Mouse (Mus musculus) adrenal gland, postnatal 0 days (tissue): Measurements from ENCODE around the gene Ltb. TPM values are rescaled to one million over a fixed set of nuclear protein-coding genes. Genes with fewer than 3 reads are reported as not detected.

Experiments
- microRNA-seq: library from miRNA; unstranded; fragments of <30 nt; microRNA quantifications from one replicate; pipeline ENCODE4, GENCODE M21; 2016; ENCODE audit warnings: borderline replicate concordance; ENCODE audit not compliant: insufficient number of aligned reads
- polyA plus RNA-seq: library from polyadenylated mRNA; unstranded; fragments of >200 nt; fragmentation: Nextera tagmentation; extraction: Ambion mirVana; gene quantifications from 2 replicates; pipeline ENCODE4 v1.2.1, GENCODE M21; 2015

The Ltb gene
- 2.1 and 4.4 TPM in 2 replicates for polyA plus RNA-seq

GRCm38 (mm10) chr17:35193881-35194843 lies at the start of gene Ltb:
TSS of gene Ltb (plus strand) at chr17:35194439.

DNA sequence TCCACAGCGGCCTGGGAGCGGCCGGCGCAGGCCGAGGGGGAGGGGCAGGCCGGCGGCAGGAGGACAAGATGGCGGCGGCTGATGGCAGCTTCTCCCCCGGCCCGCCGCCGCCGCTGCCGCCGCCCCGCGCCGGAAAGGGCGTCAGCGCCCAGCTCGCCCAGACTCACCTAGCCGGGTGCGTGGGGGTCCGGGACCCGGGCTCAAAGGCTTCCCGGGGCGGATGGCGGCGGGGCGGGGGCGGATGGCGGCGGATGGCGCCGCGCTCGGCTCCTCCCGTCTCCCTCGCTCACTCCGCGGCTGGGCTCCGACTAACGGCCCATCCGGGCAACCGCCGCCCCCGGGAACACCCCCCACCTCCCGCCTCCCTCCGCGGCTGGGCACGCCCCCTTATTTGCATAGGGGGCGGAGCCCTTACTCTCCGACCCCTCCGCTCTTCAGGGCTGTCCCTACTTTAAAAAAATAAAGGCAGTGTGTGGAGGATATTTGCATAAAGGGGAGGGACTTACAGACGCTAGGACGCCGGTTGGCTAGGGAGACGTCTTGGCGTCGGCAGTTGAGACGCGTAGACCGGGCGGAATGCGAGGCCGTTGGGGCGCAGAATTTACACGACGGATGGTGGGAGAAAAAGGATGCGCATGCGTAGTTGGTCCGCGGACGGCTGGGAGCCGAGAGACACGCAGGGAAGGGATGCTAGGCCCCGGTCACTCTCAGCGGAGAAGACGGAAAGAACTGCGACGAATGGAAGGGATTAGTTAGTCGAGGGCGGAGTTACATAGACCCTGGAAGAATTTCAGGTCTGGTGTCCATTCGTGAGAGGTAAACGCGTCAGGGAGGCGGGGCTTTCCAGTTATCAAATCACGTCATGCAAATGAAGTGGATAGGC lies 29.4 kb upstream of the Ltb start, which contains the start of gene Prrc2a:
TSS of gene Prrc2a (minus strand) at position 330 of the 883 bp plus-strand sequence.

DNA sequence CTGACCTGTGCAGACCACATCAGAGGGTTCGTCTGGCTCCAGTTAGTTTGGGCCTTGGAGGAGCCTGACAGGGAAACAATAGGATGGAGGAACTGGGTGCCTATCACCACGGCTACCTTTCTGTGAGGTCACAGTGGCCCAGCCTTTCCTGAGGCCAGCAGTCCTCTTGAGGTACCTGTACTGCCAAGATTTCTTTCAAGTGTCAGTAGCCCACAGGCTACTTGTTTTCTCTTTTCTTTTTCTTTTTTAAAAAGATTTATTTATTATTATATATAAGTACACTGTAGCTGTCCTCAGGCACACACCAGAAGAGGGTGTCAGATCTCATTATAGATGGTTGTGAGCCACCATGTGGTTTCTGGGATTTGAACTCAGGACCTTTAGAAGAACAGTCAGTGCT lies 18.3 kb upstream of the Ltb start, which contains the start of gene Aif1:
TSS of gene Aif1 (minus strand) at position 101 of the 400 bp plus-strand sequence.

DNA sequence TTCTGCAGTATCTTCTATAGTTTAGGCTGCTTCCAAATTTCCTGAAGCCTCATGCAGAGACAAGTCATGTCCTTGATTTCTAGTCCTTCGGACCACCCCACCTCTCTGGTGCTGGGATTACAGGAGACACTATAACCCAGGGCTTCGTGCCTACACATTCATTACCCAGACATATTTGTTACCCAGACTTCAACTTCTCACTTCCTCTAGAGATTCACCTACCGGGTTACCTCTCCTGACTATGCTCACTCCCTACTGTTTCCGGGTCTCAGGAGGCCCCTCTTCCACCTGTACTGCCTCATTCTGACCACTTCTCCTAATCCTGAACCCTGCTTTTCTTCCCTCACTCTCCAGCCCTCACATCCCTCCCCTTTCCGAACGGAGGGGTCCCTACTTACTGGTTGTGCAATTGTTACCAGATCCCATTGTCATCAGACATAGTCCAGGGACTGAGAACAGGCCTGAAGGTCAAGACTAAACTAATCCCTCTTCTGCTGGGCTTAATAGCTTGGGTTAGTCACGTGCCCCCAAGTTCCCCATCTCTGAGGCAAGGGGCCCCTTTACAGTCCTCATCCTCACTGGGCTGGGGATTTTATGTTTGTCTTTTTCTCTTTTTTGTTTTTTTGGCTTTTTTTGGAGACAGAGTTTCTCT lies 6.2 kb upstream of the Ltb start, which contains the start of gene Lst1:
TSS of gene Lst1 (minus strand) at position 481 of the 652 bp plus-strand sequence.

DNA sequence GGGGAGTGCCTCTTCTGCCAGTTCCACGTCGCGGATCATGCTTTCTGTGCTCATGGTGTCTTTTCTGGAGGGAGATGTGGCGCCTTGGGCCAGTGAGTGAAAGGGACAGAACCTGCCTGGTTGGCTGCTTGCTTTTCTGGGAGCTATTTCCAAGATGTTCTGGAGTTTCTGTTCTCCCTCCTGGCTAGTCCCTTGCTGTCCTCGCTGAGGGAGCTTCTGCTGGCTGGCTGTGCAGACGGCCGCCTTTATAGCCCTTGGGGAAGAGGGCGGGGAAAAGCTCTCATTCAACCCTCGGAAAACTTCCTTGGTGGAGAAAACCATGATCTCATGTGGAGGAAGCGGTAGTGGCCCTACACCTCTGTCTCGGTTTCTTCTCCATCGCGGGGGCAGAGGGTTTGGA lies 7.5 kb downstream of the Ltb start, which contains the start of gene Tnf:
TSS of gene Tnf (minus strand) at position 221 of the 400 bp plus-strand sequence.

DNA sequence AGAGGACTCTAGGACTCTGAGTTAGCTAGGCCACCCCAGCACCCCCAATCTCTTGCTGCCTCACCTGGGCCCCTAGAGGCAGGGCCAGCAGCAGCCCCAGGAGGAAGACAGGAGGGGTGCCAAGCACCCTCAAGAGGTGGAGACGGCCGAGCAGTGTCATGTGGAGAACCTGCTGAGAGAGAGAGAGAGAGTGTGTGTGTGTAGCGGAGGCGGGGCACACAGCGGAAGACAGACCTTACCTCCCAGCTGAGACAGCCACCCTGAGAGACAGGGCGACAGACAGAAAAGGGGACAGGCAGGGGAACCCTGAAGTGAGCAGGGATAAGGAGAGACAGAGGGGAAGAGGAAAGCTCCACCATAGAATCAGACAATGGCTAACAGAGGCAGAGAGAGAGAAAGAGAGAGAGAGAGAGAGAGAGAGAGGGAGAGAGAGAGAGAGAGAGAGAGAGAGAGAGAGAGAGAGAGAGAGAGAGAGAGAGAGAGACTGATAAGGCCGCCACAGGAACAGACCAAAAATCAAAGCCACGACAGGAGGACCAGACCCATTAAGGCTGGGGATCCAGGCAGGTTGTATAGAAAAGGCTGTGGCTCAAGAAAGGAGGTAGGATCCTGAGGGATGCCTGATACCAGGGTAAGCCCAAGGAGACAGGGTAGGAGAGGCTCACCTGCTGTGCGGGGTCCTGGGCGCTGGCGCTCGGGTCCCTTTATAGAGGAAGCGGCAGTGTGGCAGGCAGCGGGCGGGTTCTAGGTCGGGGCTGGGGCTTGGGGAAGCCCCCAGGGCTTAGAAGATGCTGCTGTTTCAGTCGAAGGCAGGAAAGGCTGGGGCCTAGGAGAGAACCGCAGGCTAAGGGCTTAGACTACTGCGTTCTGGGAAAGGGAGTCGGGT lies 10.5 kb downstream of the Ltb start, which contains the start of gene Lta:
TSS of gene Lta (minus strand) at position 858 of the 886 bp plus-strand sequence.

GRCm38 (mm10) chr17:35220156-35220952 lies 26.1 kb downstream of the Ltb start, which contains the start of gene Gm16181:
TSS of gene Gm16181 (plus strand) at chr17:35220834.

GRCm38 (mm10) chr17:35233114-35233980 lies 39.1 kb downstream of the Ltb start, which contains the start of gene Atp6v1g2:
TSS of gene Atp6v1g2 (plus strand) at chr17:35233660.

DNA sequence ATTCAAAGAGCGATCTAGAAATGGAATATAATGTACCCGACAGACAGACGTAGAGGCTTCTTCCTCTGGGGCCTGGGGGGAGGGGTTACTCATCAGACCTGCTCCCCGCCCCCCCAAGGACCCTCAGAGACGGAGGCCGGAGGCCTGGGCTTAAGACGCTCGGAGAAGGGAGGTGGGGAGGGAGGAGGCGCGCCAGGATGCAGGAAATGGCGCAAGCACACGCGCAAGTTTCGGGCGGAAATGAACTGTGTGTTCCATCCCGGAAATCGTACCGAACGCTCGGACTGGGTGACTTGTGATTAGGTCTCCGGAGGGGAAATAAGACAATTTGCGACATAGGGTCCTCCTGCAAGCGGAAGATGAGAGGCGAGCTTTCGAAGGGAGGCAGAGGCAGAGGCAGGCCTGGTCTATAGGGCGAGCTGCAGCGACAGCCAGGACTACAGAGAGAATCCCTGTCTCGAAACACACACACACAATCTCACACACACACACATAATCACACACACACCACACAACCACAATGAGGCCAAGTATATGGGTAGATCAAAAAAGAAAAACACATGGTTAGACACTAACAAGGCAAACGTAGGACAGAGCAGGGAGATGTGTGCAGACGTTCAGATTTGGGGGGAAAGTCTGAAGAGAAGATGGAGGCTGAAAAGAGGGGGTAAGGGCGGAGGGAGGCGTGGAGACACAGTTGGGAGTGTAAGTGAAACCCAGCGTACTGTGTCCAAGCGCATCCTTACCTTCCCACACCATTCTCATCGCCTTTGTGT lies 41.6 kb downstream of the Ltb start, which contains the start of gene Nfkbil1:
TSS of gene Nfkbil1 (minus strand) at position 179 of the 776 bp plus-strand sequence.

DNA sequence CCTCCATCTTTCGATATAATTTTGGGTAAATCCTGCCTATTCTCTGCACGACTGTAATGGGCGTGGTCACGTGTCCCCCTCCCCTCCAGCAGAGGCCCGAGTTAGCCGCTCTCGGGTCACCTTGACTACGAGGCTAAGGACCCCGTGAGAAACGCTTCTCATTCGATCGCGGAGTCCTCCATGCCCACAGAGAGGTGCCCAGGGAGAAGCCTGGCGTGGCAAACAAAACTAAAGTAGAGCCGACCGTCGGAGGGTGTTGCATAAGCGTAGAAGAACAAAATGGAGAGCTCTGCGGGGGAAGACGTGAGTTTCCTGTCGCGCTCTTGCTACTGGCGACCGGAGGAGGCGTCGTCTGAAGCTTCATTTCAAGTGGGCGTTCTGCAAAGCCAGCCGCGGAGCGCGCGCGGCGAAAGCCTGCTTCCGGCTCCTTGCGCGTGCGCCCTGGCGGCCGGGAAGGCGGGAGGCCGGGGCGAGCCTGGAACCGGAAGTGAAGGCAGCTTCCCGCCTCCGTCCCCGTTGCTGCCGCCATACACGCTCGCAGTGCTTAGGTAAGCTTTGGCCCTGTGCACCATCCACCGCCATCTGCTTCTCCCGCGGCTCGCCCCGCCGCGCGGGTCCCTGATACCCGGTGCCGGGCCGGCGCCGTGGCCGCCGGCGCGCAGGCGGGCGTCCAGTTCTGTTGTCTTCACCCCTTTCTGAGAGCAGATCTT lies 47.2 kb downstream of the Ltb start, which contains the start of gene Ddx39b:
TSS of gene Ddx39b (plus strand) at position 442 of the 710 bp plus-strand sequence.

Small RNA genes within 50 kb of the gene (microRNA-seq; reads per million reads assigned to microRNA genes)
- gene Mir6973a (not detected), gene Mir6974 (not detected), gene Mir6975 (not detected)

Other genes starting within 250 kb of the Ltb start
- 1.4 and 1.6 TPM in 2 replicates for gene Hspa1b, start 235.2 kb upstream of the Ltb start, polyA plus RNA-seq
- gene Gm20481, start 224.5 kb upstream of the Ltb start, polyA plus RNA-seq = not detected in 2 replicates
- 11.8 and 21.4 TPM in 2 replicates for gene Hspa1a, start 222.3 kb upstream of the Ltb start, polyA plus RNA-seq
- 0.11 and 0.17 TPM in 2 replicates for gene Hspa1l, start 221.7 kb upstream of the Ltb start, polyA plus RNA-seq
- gene Lsm2, start 212.6 kb upstream of the Ltb start, polyA plus RNA-seq = 62.8 and 87.8 TPM in 2 replicates
- 31.9 and 37.8 TPM in 2 replicates for gene Vars, start 193.5 kb upstream of the Ltb start, polyA plus RNA-seq
- gene Vwa7, start 177.9 kb upstream of the Ltb start, polyA plus RNA-seq = 0.21 and 0.35 TPM in 2 replicates
- gene Sapcd1, start 166.4 kb upstream of the Ltb start, polyA plus RNA-seq = 4.2 and 6.4 TPM in 2 replicates
- gene Msh5, start 147.7 kb upstream of the Ltb start, polyA plus RNA-seq = 2.5 and 3.4 TPM in 2 replicates
- gene Clic1, start 144.5 kb upstream of the Ltb start, polyA plus RNA-seq = 309 and 357 TPM in 2 replicates
- gene Ddah2, start 135.4 kb upstream of the Ltb start, polyA plus RNA-seq = 134 and 219 TPM in 2 replicates
- gene Ly6g6c, start 129.1 kb upstream of the Ltb start, polyA plus RNA-seq = 0.19 and 0.61 TPM in 2 replicates
- gene Mpig6b, start 128.3 kb upstream of the Ltb start, polyA plus RNA-seq = 0.55 and 0.69 TPM in 2 replicates
- gene Ly6g6e, start 117.5 kb upstream of the Ltb start, polyA plus RNA-seq = 0.12 and 0.55 TPM in 2 replicates
- 1.4 and 2.1 TPM in 2 replicates for gene Ly6g6d, start 116.4 kb upstream of the Ltb start, polyA plus RNA-seq
- gene Ly6g6f, start 108.8 kb upstream of the Ltb start, polyA plus RNA-seq = 0.22 and 0.73 TPM in 2 replicates
- gene Abhd16a, start 105.2 kb upstream of the Ltb start, polyA plus RNA-seq = 94.1 and 104 TPM in 2 replicates
- not detected in 2 replicates for gene Ly6g5c, start 86.2 kb upstream of the Ltb start, polyA plus RNA-seq
- gene Ly6g5b, start 79.0 kb upstream of the Ltb start, polyA plus RNA-seq = 0.30 and 0.47 TPM in 2 replicates
- gene Gpank1, start 73.0 kb upstream of the Ltb start, polyA plus RNA-seq = 14.4 and 16.6 TPM in 2 replicates
- 161 and 223 TPM in 2 replicates for gene Csnk2b, start 72.4 kb upstream of the Ltb start, polyA plus RNA-seq
- 8.9 and 11.5 TPM in 2 replicates for gene D17H6S53E, start 68.1 kb upstream of the Ltb start, polyA plus RNA-seq
- gene Apom, start 62.4 kb upstream of the Ltb start, polyA plus RNA-seq = 26.8 and 40.5 TPM in 2 replicates
- gene Bag6, start 59.3 kb upstream of the Ltb start, polyA plus RNA-seq = 40.7 and 47.0 TPM in 2 replicates
- gene Prrc2a, start 29.5 kb upstream of the Ltb start, polyA plus RNA-seq = 64.0 and 83.9 TPM in 2 replicates
- gene Aif1, start 18.4 kb upstream of the Ltb start, polyA plus RNA-seq = 28.3 and 48.7 TPM in 2 replicates
- gene Lst1, start 6.0 kb upstream of the Ltb start, polyA plus RNA-seq = 25.5 and 35.9 TPM in 2 replicates
- gene Tnf, start 7.6 kb downstream of the Ltb start, polyA plus RNA-seq = 0.26 and 0.39 TPM in 2 replicates
- 0.09 and 0.25 TPM in 2 replicates for gene Lta, start 10.9 kb downstream of the Ltb start, polyA plus RNA-seq
- 0.37 TPM in 1 of 2 replicates, not detected in the other for gene Gm16181, start 26.4 kb downstream of the Ltb start, polyA plus RNA-seq
- gene Atp6v1g2, start 39.2 kb downstream of the Ltb start, polyA plus RNA-seq = 9.4 and 13.5 TPM in 2 replicates
- gene Nfkbil1, start 41.4 kb downstream of the Ltb start, polyA plus RNA-seq = 15.2 and 18.3 TPM in 2 replicates
- gene Ddx39b, start 47.3 kb downstream of the Ltb start, polyA plus RNA-seq = 140 and 197 TPM in 2 replicates
- gene H2-D1, start 68.3 kb downstream of the Ltb start, polyA plus RNA-seq = 191 and 238 TPM in 2 replicates
- 0.07 and 0.44 TPM in 2 replicates for gene H2-Q1, start 126.0 kb downstream of the Ltb start, polyA plus RNA-seq
- gene H2-Q2, start 147.8 kb downstream of the Ltb start, polyA plus RNA-seq = 0.69 and 2.1 TPM in 2 replicates
- gene H2-Q4, start 185.2 kb downstream of the Ltb start, polyA plus RNA-seq = 6.1 and 9.2 TPM in 2 replicates
- 0.16 and 1.2 TPM in 2 replicates for gene H2-Q6, start 230.4 kb downstream of the Ltb start, polyA plus RNA-seq
- 2.4 and 3.1 TPM in 2 replicates for gene H2-Q7, start 244.7 kb downstream of the Ltb start, polyA plus RNA-seq